Mouse (Mus musculus): Measurements from ENCODE around the gene Fam214a. TPM values are rescaled to one million over a fixed set of nuclear protein-coding genes. Genes with fewer than 3 reads are reported as not detected.

Fam214a gene
- polyA plus RNA-seq, 1 experiment from 2014 or later = 10.4 TPM

- H3K9ac ChIP-seq (ENCODE audit: low read depth, low read length) = no peak overlapping the region
- WGBS = 92% methylated on average over 4 of the region's 4 CpGs
- H3K4me2 ChIP-seq (replicated peaks; ENCODE audit: low read depth, low read length) = no peak overlapping the region
- no peaks in the 10 kb centered on the region for H3K27me3 ChIP-seq (ENCODE audit: control insufficient read depth, insufficient read depth, low read length)
- peaks cover 13% of the 10 kb centered on the region for H3K4me1 ChIP-seq (ENCODE audit: control insufficient read depth, insufficient read depth, low read length)
- no peak for ATAC-seq (ENCODE audit: low FRiP score, low TSS enrichment)
- H3K27ac ChIP-seq (ENCODE audit: low read depth, low read length) = no peak overlapping the region
- no peaks in the 10 kb centered on the region for H3K9me3 ChIP-seq (ENCODE audit: control insufficient read depth, low read length)
- no peaks in the 10 kb centered on the region for H3K36me3 ChIP-seq (ENCODE audit: control insufficient read depth, insufficient read depth, low read length)
- no peak overlapping the region for H3K4me3 ChIP-seq (ENCODE audit: low read length)
These were observed 20.5 kb downstream of the Fam214a start for GRCm38 (mm10) chr9:74973154-74973553.

DNA sequence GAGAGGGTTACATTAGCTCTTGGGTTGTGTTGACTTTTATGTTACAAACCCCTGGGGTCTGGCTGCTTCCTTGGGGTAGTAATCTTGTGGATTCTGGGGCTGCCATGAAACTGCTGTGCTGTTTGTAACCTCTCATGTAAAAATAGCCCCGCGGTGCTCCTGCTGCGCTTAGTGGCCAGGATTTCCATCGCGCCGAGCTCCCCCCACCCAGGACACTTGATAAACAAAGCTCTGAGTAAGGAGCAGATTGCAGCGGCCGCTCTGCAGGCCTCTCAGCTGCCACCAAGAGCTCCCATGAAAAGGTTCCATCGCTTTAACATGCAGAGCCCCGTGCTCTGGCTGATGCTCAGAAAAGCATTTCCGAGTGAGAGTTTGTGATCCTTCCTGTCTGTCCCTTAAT lies 22.1 kb downstream of the Fam214a start:
- Histone ChIP-seq H3K36me3 (ENCODE audit: control insufficient read depth, insufficient read depth, low read length) (no peaks in the 10 kb centered on the region), H3K4me1 (ENCODE audit: control insufficient read depth, insufficient read depth, low read length) (peaks cover 13% of the 10 kb centered on the region), H3K9ac (ENCODE audit: low read depth, low read length) (peak overlapping the region; percentile 0; the same call in 1 of the 2 replicates), H3K27me3 (ENCODE audit: control insufficient read depth, insufficient read depth, low read length) (no peaks in the 10 kb centered on the region), H3K9me3 (ENCODE audit: control insufficient read depth, low read length) (no peaks in the 10 kb centered on the region), H3K4me2 (replicated peaks; ENCODE audit: low read depth, low read length) (0 out of 2 replicates have a peak overlapping the region, but pooled peaks have one; percentile 15), H3K27ac (ENCODE audit: low read depth, low read length) (no peak overlapping the region), H3K4me3 (ENCODE audit: low read length) (no peak overlapping the region)
- ATAC-seq (ENCODE audit: low FRiP score, low TSS enrichment) = no peak
- 5% methylated on average over 11 of the region's 11 CpGs for WGBS

DNA sequence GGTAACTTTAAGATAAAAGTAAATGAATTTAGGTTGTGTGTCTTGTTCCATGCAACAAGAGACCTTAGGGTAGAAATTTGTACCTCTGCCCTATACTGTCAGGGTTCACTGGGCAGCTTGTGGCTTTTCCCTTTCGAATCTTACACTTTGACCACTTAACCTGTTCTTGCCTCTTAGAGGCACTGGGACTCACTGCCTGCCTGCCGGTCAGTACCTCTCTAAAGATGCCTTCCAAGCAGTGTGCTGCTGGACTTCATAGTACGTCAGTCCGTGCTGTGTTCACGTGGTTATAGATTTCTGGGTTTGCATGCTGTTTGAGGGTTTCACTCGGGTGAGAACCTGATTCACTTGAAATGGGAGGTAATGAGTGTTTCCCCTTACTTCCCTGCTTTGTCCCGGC lies 22.7 kb downstream of the Fam214a start:
- Histone ChIP-seq H3K4me3 (ENCODE audit: low read length) (peak overlapping the region; percentile 56), H3K4me1 (ENCODE audit: control insufficient read depth, insufficient read depth, low read length) (peaks cover 13% of the 10 kb centered on the region), H3K27me3 (ENCODE audit: control insufficient read depth, insufficient read depth, low read length) (no peaks in the 10 kb centered on the region), H3K9me3 (ENCODE audit: control insufficient read depth, low read length) (no peaks in the 10 kb centered on the region), H3K9ac (ENCODE audit: low read depth, low read length) (peak overlapping the region; percentile 44; the same call in 1 of the 2 replicates), H3K4me2 (replicated peaks; ENCODE audit: low read depth, low read length) (peak overlapping the region; percentile 75), H3K36me3 (ENCODE audit: control insufficient read depth, insufficient read depth, low read length) (no peaks in the 10 kb centered on the region), H3K27ac (ENCODE audit: low read depth, low read length) (peak overlapping the region; percentile 83)
- ATAC-seq (ENCODE audit: low FRiP score, low TSS enrichment) = peak; percentile 40; the same call in 1 of the 2 replicates
- WGBS = 10% methylated on average over 7 of the region's 7 CpGs

DNA sequence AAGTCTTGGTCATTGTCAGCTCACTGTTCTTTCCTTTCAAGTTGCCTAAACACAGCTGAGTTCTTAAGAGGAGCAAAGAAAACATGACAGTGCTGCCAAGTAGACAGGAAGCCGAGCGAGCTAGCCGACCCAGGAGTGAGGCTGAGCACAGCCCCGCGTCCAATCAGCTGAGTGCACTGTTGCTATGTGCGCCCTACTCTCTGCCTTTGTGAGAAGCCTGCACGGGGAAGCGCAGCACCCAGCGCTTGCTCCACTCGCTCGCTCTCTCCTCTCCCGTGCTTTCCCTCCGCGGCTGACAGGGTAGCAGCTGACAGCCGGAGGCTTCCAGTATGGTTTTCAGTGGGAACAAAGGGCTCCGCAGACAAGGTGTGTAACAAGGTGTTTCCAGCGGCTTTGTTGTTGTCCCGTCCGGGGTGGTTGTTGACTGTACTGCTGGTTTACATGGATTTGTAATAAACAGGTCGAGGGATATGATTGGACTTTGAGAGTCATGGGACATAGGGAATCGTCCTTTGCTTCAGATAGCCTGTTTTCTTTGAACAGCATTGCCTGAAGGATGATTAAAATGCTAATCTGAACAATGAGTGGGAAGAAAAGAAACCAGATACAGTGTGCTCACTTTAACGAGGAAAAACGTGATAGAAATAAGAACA lies 23.4 kb downstream of the Fam214a start:
- Histone ChIP-seq H3K36me3 (ENCODE audit: control insufficient read depth, insufficient read depth, low read length) (no peaks in the 10 kb centered on the region), H3K4me1 (ENCODE audit: control insufficient read depth, insufficient read depth, low read length) (peaks cover 13% of the 10 kb centered on the region), H3K4me3 (ENCODE audit: low read length) (peak overlapping the region; percentile 56), H3K4me2 (replicated peaks; ENCODE audit: low read depth, low read length) (peak overlapping the region; percentile 75), H3K9ac (ENCODE audit: low read depth, low read length) (peak overlapping the region; percentile 67), H3K9me3 (ENCODE audit: control insufficient read depth, low read length) (no peaks in the 10 kb centered on the region), H3K27ac (ENCODE audit: low read depth, low read length) (peak overlapping the region; percentile 83), H3K27me3 (ENCODE audit: control insufficient read depth, insufficient read depth, low read length) (no peaks in the 10 kb centered on the region)
- WGBS = under 1% methylated on average over 22 of the region's 23 CpGs
- ATAC-seq (ENCODE audit: low FRiP score, low TSS enrichment) = peak; percentile 100

- ATAC-seq (ENCODE audit: low FRiP score, low TSS enrichment) = no peak
- 91% methylated on average over 2 of the region's 2 CpGs for WGBS
- Histone ChIP-seq H3K9me3 (ENCODE audit: control insufficient read depth, low read length) (no peaks in the 10 kb centered on the region), H3K4me3 (ENCODE audit: low read length) (no peak overlapping the region), H3K9ac (ENCODE audit: low read depth, low read length) (no peak overlapping the region), H3K4me1 (ENCODE audit: control insufficient read depth, insufficient read depth, low read length) (peaks cover 13% of the 10 kb centered on the region), H3K27ac (ENCODE audit: low read depth, low read length) (no peak overlapping the region), H3K27me3 (ENCODE audit: control insufficient read depth, insufficient read depth, low read length) (no peaks in the 10 kb centered on the region), H3K4me2 (replicated peaks; ENCODE audit: low read depth, low read length) (no peak overlapping the region), H3K36me3 (ENCODE audit: control insufficient read depth, insufficient read depth, low read length) (no peaks in the 10 kb centered on the region)
These were observed 24.6 kb downstream of the Fam214a start for GRCm38 (mm10) chr9:74977251-74977650.

- H3K27me3 ChIP-seq (ENCODE audit: control insufficient read depth, insufficient read depth, low read length) = no peaks in the 10 kb centered on the region
- H3K9me3 ChIP-seq (ENCODE audit: control insufficient read depth, low read length) = no peaks in the 10 kb centered on the region
- ATAC-seq (ENCODE audit: low FRiP score, low TSS enrichment) = no peak
- H3K4me3 ChIP-seq (ENCODE audit: low read length) = no peak overlapping the region
- H3K4me2 ChIP-seq (replicated peaks; ENCODE audit: low read depth, low read length) = no peak overlapping the region
- no peaks in the 10 kb centered on the region for H3K36me3 ChIP-seq (ENCODE audit: control insufficient read depth, insufficient read depth, low read length)
- 79% methylated on average over 7 of the region's 7 CpGs for WGBS
- no peak overlapping the region for H3K27ac ChIP-seq (ENCODE audit: low read depth, low read length)
- no peak overlapping the region for H3K9ac ChIP-seq (ENCODE audit: low read depth, low read length)
- peaks cover 13% of the 10 kb centered on the region for H3K4me1 ChIP-seq (ENCODE audit: control insufficient read depth, insufficient read depth, low read length)
These were observed 25.3 kb downstream of the Fam214a start for GRCm38 (mm10) chr9:74977962-74978361.

GRCm38 (mm10) chr9:74978868-74979267 lies 26.2 kb downstream of the Fam214a start:
- ATAC-seq (ENCODE audit: low FRiP score, low TSS enrichment) = no peak
- Histone ChIP-seq H3K27me3 (ENCODE audit: control insufficient read depth, insufficient read depth, low read length) (no peaks in the 10 kb centered on the region), H3K4me1 (ENCODE audit: control insufficient read depth, insufficient read depth, low read length) (peaks cover 13% of the 10 kb centered on the region), H3K4me3 (ENCODE audit: low read length) (no peak overlapping the region), H3K4me2 (replicated peaks; ENCODE audit: low read depth, low read length) (no peak overlapping the region), H3K36me3 (ENCODE audit: control insufficient read depth, insufficient read depth, low read length) (no peaks in the 10 kb centered on the region), H3K9ac (ENCODE audit: low read depth, low read length) (no peak overlapping the region), H3K27ac (ENCODE audit: low read depth, low read length) (no peak overlapping the region), H3K9me3 (ENCODE audit: control insufficient read depth, low read length) (no peaks in the 10 kb centered on the region)
- 89% methylated on average over 7 of the region's 7 CpGs for WGBS

GRCm38 (mm10) chr9:74979371-74979770 lies 26.7 kb downstream of the Fam214a start:
- no peak for ATAC-seq (ENCODE audit: low FRiP score, low TSS enrichment)
- Histone ChIP-seq H3K27me3 (ENCODE audit: control insufficient read depth, insufficient read depth, low read length) (no peaks in the 10 kb centered on the region), H3K27ac (ENCODE audit: low read depth, low read length) (no peak overlapping the region), H3K9me3 (ENCODE audit: control insufficient read depth, low read length) (no peaks in the 10 kb centered on the region), H3K4me1 (ENCODE audit: control insufficient read depth, insufficient read depth, low read length) (peaks cover 13% of the 10 kb centered on the region), H3K36me3 (ENCODE audit: control insufficient read depth, insufficient read depth, low read length) (no peaks in the 10 kb centered on the region), H3K4me2 (replicated peaks; ENCODE audit: low read depth, low read length) (no peak overlapping the region), H3K4me3 (ENCODE audit: low read length) (no peak overlapping the region), H3K9ac (ENCODE audit: low read depth, low read length) (no peak overlapping the region)
- 90% methylated on average over 5 of the region's 5 CpGs for WGBS

DNA sequence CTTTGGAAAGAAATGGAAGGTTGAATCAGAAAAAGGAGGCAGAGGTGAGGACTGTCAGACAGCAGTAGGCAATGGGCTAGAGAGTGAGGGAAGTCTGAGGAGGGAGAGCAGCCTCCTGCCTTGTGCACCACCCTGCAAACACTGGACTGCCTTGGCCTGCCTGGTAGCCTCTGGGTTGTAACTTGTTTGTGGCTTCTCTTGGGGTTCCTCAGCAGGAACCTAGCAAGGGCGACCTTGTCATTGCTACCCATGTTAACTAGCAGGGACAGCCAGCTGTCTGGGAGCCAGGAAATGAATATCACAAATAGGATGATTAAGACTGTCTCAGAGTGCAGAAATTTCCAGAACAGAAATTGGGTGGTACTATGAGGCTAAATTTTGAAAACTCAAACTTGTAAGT lies 27.2 kb downstream of the Fam214a start:
- no peak for ATAC-seq (ENCODE audit: low FRiP score, low TSS enrichment)
- Histone ChIP-seq H3K27ac (ENCODE audit: low read depth, low read length) (no peak overlapping the region), H3K27me3 (ENCODE audit: control insufficient read depth, insufficient read depth, low read length) (no peaks in the 10 kb centered on the region), H3K9me3 (ENCODE audit: control insufficient read depth, low read length) (no peaks in the 10 kb centered on the region), H3K4me2 (replicated peaks; ENCODE audit: low read depth, low read length) (no peak overlapping the region), H3K4me1 (ENCODE audit: control insufficient read depth, insufficient read depth, low read length) (peaks cover 8% of the 10 kb centered on the region; the same call in 1 of the 2 replicates), H3K36me3 (ENCODE audit: control insufficient read depth, insufficient read depth, low read length) (no peaks in the 10 kb centered on the region), H3K4me3 (ENCODE audit: low read length) (no peak overlapping the region), H3K9ac (ENCODE audit: low read depth, low read length) (no peak overlapping the region)
- 87% methylated on average over 1 of the region's 1 CpGs for WGBS

All from kidney, embryonic 14.5 days (tissue).